Mouse (Mus musculus) thymus, adult 2 months (tissue): ENCODE data around the gene Cyp2d40.

ENCODE experiments used
- CTCF ChIP-seq: fragments of 200-500 bp; IDR thresholded peaks from 2 replicates; pipeline ENCODE4 v1.5.1; 2012; ENCODE audit warnings: mild to moderate bottlenecking, control low read depth, low read length, moderate library complexity, borderline replicate concordance; ENCODE audit not compliant: control insufficient read depth, poor library complexity, insufficient read depth; ENCODE audit errors: extremely low read depth
- POLR2A ChIP-seq: fragments of 200-500 bp; IDR thresholded peaks from 2 replicates; pipeline ENCODE4 v1.6.1; 2012; ENCODE audit warnings: mild to moderate bottlenecking, low read length, control low read depth, moderate library complexity; ENCODE audit not compliant: control insufficient read depth, poor library complexity, insufficient read depth; ENCODE audit errors: extremely low read depth

DNA sequence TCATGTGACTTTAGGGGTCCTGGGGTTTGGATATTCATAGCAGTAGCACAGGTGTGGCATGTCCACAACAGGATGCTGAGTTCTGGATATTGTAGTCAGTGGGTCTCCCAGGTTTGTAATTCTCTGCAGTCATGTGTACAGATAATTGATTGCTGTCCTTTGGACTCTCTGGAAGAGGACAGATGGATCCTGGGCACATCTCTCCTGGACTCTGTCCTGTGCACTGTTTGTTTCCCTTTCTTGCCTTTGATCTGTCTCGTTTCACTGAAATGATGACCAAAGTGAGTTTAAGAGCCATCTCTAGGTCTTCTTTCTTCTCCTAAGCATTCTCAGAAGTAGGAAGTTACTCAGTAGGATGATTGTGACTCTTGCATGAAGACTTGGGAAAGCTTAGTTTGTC is 16.5 kb downstream of the Cyp2d40 start:
- TF ChIP-seq CTCF (no peak), POLR2A (no peak)
